Mouse (Mus musculus): ENCODE measurements at regions not wholly inside any gene's neighbourhood (a gene's known extent, or its start where the extent isn't known, plus 50 kb on each side); places are given as distances from the start of the nearest gene placed in this dataset.
A peak's percentile ranks its signal among the peaks of the same experiment; 100 is the strongest.

GRCm38 (mm10) chr13:99679934-99680333, 163.6 kb upstream of the Map1b start:
- no peak overlapping the region for H3K9ac ChIP-seq (ENCODE audit: low read depth, low read length)
- no peaks in the 10 kb centered on the region for H3K36me3 ChIP-seq (ENCODE audit: control insufficient read depth, insufficient read depth, low read length)
- 0 out of 2 replicates have a peak, but pooled peaks cover 5% of the 10 kb centered on the region for H3K9me3 ChIP-seq (ENCODE audit: control insufficient read depth, low read length)
- DNase-seq (ENCODE audit: low spot score) (no peak), ATAC-seq (ENCODE audit: low read depth) (no peak)
- H3K4me2 ChIP-seq (ENCODE audit: low read depth, low read length): no peak overlapping the region
- 79% methylated on average over 3 of the region's 3 CpGs for WGBS
- H3K4me3 ChIP-seq (ENCODE audit: low read depth, low read length): no peak overlapping the region
- no peaks in the 10 kb centered on the region for H3K27me3 ChIP-seq (replicated peaks; ENCODE audit: control insufficient read depth, insufficient read depth, low read length)
- no peaks in the 10 kb centered on the region for H3K4me1 ChIP-seq (ENCODE audit: control insufficient read depth, insufficient read depth, low read length)
- H3K27ac ChIP-seq (replicated peaks; ENCODE audit: low read depth, low read length): no peak overlapping the region

- 0 out of 2 replicates have a peak, but pooled peaks cover 5% of the 10 kb centered on the region for H3K9me3 ChIP-seq (ENCODE audit: control insufficient read depth, low read length)
- WGBS: 29% methylated on average over 2 of the region's 2 CpGs
- no peak for DNase-seq (ENCODE audit: low spot score)
Observed at GRCm38 (mm10) chr13:99679430-99679829, 163.1 kb upstream of the Map1b start.

GRCm38 (mm10) chr13:99676393-99676792, 160.1 kb upstream of the Map1b start:
- Histone ChIP-seq H3K27ac (replicated peaks; ENCODE audit: low read depth, low read length) (no peak overlapping the region), H3K9ac (ENCODE audit: low read depth, low read length) (no peak overlapping the region), H3K4me2 (ENCODE audit: low read depth, low read length) (no peak overlapping the region), H3K27me3 (replicated peaks; ENCODE audit: control insufficient read depth, insufficient read depth, low read length) (no peaks in the 10 kb centered on the region), H3K4me1 (ENCODE audit: control insufficient read depth, insufficient read depth, low read length) (no peaks in the 10 kb centered on the region), H3K36me3 (ENCODE audit: control insufficient read depth, insufficient read depth, low read length) (no peaks in the 10 kb centered on the region), H3K9me3 (ENCODE audit: control insufficient read depth, low read length) (0 out of 2 replicates have a peak, but pooled peaks cover 5% of the 10 kb centered on the region), H3K4me3 (ENCODE audit: low read depth, low read length) (no peak overlapping the region)
- no peak for ATAC-seq (ENCODE audit: low read depth)
- DNase-seq (ENCODE audit: low spot score): peak; percentile 45
- WGBS: 0% methylated on average over 1 of the region's 1 CpGs

More at GRCm38 (mm10) chr13:99679430-99679829, 163.1 kb upstream of the Map1b start:
- no peaks in the 10 kb centered on the region for H3K4me1 ChIP-seq (ENCODE audit: control insufficient read depth, insufficient read depth, low read length)
- H3K4me3 ChIP-seq (ENCODE audit: low read depth, low read length): no peak overlapping the region
- no peak overlapping the region for H3K9ac ChIP-seq (ENCODE audit: low read depth, low read length)
- no peak for ATAC-seq (ENCODE audit: low read depth)
- H3K27me3 ChIP-seq (replicated peaks; ENCODE audit: control insufficient read depth, insufficient read depth, low read length): no peaks in the 10 kb centered on the region
- no peaks in the 10 kb centered on the region for H3K36me3 ChIP-seq (ENCODE audit: control insufficient read depth, insufficient read depth, low read length)
- H3K27ac ChIP-seq (replicated peaks; ENCODE audit: low read depth, low read length): no peak overlapping the region
- H3K4me2 ChIP-seq (ENCODE audit: low read depth, low read length): no peak overlapping the region

- no peak for DNase-seq (ENCODE audit: low spot score)
- ATAC-seq (ENCODE audit: low read depth): no peak
- Histone ChIP-seq H3K9ac (ENCODE audit: low read depth, low read length) (no peak overlapping the region), H3K27ac (replicated peaks; ENCODE audit: low read depth, low read length) (no peak overlapping the region), H3K4me2 (ENCODE audit: low read depth, low read length) (no peak overlapping the region), H3K4me1 (ENCODE audit: control insufficient read depth, insufficient read depth, low read length) (no peaks in the 10 kb centered on the region), H3K9me3 (ENCODE audit: control insufficient read depth, low read length) (0 out of 2 replicates have a peak, but pooled peaks cover 5% of the 10 kb centered on the region), H3K4me3 (ENCODE audit: low read depth, low read length) (no peak overlapping the region), H3K27me3 (replicated peaks; ENCODE audit: control insufficient read depth, insufficient read depth, low read length) (no peaks in the 10 kb centered on the region), H3K36me3 (ENCODE audit: control insufficient read depth, insufficient read depth, low read length) (no peaks in the 10 kb centered on the region)
- 71% methylated on average over 5 of the region's 5 CpGs for WGBS
Observed at GRCm38 (mm10) chr13:99675951-99676350, 159.6 kb upstream of the Map1b start.

- Histone ChIP-seq H3K9ac (ENCODE audit: low read depth, low read length) (no peak overlapping the region), H3K9me3 (ENCODE audit: control insufficient read depth, low read length) (no peaks in the 10 kb centered on the region), H3K27me3 (replicated peaks; ENCODE audit: control insufficient read depth, insufficient read depth, low read length) (no peaks in the 10 kb centered on the region), H3K4me2 (ENCODE audit: low read depth, low read length) (no peak overlapping the region), H3K4me3 (ENCODE audit: low read depth, low read length) (no peak overlapping the region), H3K27ac (replicated peaks; ENCODE audit: low read depth, low read length) (no peak overlapping the region), H3K36me3 (ENCODE audit: control insufficient read depth, insufficient read depth, low read length) (no peaks in the 10 kb centered on the region), H3K4me1 (ENCODE audit: control insufficient read depth, insufficient read depth, low read length) (no peaks in the 10 kb centered on the region)
- DNase-seq (ENCODE audit: low spot score): no peak
- 73% methylated on average over 1 of the region's 1 CpGs for WGBS
- ATAC-seq (ENCODE audit: low read depth): no peak
Observed at GRCm38 (mm10) chr13:99672714-99673113, 156.4 kb upstream of the Map1b start.

GRCm38 (mm10) chr13:99671747-99672146, 155.4 kb upstream of the Map1b start:
- ATAC-seq (ENCODE audit: low read depth): no peak
- 74% methylated on average over 10 of the region's 10 CpGs for WGBS
- no peak overlapping the region for H3K9ac ChIP-seq (ENCODE audit: low read depth, low read length)

GRCm38 (mm10) chr13:99669987-99670534, 153.7 kb upstream of the Map1b start:
- no peak for ATAC-seq (ENCODE audit: low read depth)
- Histone ChIP-seq H3K36me3 (ENCODE audit: control insufficient read depth, insufficient read depth, low read length) (no peaks in the 10 kb centered on the region), H3K27ac (replicated peaks; ENCODE audit: low read depth, low read length) (no peak overlapping the region), H3K4me3 (ENCODE audit: low read depth, low read length) (no peak overlapping the region), H3K9me3 (ENCODE audit: control insufficient read depth, low read length) (no peaks in the 10 kb centered on the region), H3K4me1 (ENCODE audit: control insufficient read depth, insufficient read depth, low read length) (no peaks in the 10 kb centered on the region), H3K4me2 (ENCODE audit: low read depth, low read length) (no peak overlapping the region), H3K9ac (ENCODE audit: low read depth, low read length) (no peak overlapping the region), H3K27me3 (replicated peaks; ENCODE audit: control insufficient read depth, insufficient read depth, low read length) (no peaks in the 10 kb centered on the region)
- DNase-seq (ENCODE audit: low spot score): no peak
- WGBS: 77% methylated on average over 8 of the region's 8 CpGs

More at GRCm38 (mm10) chr13:99671747-99672146, 155.4 kb upstream of the Map1b start:
- H3K4me1 ChIP-seq (ENCODE audit: control insufficient read depth, insufficient read depth, low read length): no peaks in the 10 kb centered on the region
- no peaks in the 10 kb centered on the region for H3K36me3 ChIP-seq (ENCODE audit: control insufficient read depth, insufficient read depth, low read length)
- no peak overlapping the region for H3K27ac ChIP-seq (replicated peaks; ENCODE audit: low read depth, low read length)
- no peaks in the 10 kb centered on the region for H3K27me3 ChIP-seq (replicated peaks; ENCODE audit: control insufficient read depth, insufficient read depth, low read length)
- no peak for DNase-seq (ENCODE audit: low spot score)
- H3K9me3 ChIP-seq (ENCODE audit: control insufficient read depth, low read length): no peaks in the 10 kb centered on the region
- no peak overlapping the region for H3K4me2 ChIP-seq (ENCODE audit: low read depth, low read length)
- no peak overlapping the region for H3K4me3 ChIP-seq (ENCODE audit: low read depth, low read length)

DNA sequence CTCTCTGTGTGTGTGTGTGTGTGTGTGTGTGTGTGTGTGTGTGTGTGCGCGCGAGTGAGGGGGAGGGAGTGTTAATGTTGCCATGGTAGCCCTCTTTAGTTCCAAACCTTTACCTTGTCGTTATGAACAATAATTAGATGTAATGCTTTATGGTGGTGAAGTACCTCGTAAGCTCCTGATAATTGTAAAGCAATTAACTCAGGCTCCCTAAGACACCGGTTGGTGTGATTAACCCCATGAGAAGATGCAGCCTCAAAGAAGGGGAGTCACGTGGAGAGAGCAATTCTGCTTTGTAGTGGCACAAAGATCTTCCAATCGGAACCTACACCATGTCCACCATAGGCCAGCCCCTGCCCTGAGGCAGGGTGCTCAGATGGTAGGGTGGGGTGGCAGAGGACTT, 152.3 kb upstream of the Map1b start:
- ATAC-seq (ENCODE audit: low read depth) (peak; percentile 60; the same call in 1 of the 2 replicates), DNase-seq (ENCODE audit: low spot score) (no peak)
- H3K9ac ChIP-seq (ENCODE audit: low read depth, low read length): no peak overlapping the region
- no peak overlapping the region for H3K27ac ChIP-seq (replicated peaks; ENCODE audit: low read depth, low read length)
- H3K9me3 ChIP-seq (ENCODE audit: control insufficient read depth, low read length): no peaks in the 10 kb centered on the region
- H3K4me3 ChIP-seq (ENCODE audit: low read depth, low read length): no peak overlapping the region
- H3K4me2 ChIP-seq (ENCODE audit: low read depth, low read length): no peak overlapping the region
- no peaks in the 10 kb centered on the region for H3K4me1 ChIP-seq (ENCODE audit: control insufficient read depth, insufficient read depth, low read length)
- no peaks in the 10 kb centered on the region for H3K27me3 ChIP-seq (replicated peaks; ENCODE audit: control insufficient read depth, insufficient read depth, low read length)
- 61% methylated on average over 8 of the region's 8 CpGs for WGBS
- H3K36me3 ChIP-seq (ENCODE audit: control insufficient read depth, insufficient read depth, low read length): no peaks in the 10 kb centered on the region

DNA sequence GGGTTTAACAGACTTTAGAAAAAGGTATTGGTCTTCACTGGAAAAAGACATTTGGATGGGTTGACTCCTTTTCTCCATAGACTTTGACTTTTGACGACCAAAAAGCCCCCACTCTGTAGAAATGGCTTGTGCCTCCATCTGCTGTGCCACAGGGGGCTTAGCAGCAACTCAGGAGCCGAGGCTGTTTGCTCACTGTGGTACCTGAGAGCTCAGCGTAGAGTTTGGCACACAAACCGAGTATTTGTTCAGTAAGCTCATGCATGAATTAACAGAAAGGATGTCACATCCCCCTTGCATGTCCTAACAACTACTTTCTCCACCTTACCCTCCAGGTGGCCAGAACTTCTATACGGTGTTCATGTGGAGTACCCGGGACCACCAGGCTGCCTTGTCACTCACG, 149.7 kb upstream of the Map1b start:
- Histone ChIP-seq H3K4me3 (ENCODE audit: low read depth, low read length) (no peak overlapping the region), H3K36me3 (ENCODE audit: control insufficient read depth, insufficient read depth, low read length) (no peaks in the 10 kb centered on the region), H3K9ac (ENCODE audit: low read depth, low read length) (no peak overlapping the region), H3K9me3 (ENCODE audit: control insufficient read depth, low read length) (no peaks in the 10 kb centered on the region), H3K27ac (replicated peaks; ENCODE audit: low read depth, low read length) (no peak overlapping the region), H3K4me1 (ENCODE audit: control insufficient read depth, insufficient read depth, low read length) (no peaks in the 10 kb centered on the region), H3K27me3 (replicated peaks; ENCODE audit: control insufficient read depth, insufficient read depth, low read length) (no peaks in the 10 kb centered on the region), H3K4me2 (ENCODE audit: low read depth, low read length) (no peak overlapping the region)
- ATAC-seq (ENCODE audit: low read depth): no peak
- DNase-seq (ENCODE audit: low spot score): peak; percentile 33
- WGBS: 77% methylated on average over 7 of the region's 7 CpGs

All from embryonic facial prominence, embryonic 14.5 days (tissue).